Mouse (Mus musculus) liver, embryonic 15.5 days (tissue): Measurements from ENCODE around the gene Cybrd1. TPM values are rescaled to one million over a fixed set of nuclear protein-coding genes. Genes with fewer than 3 reads are reported as not detected.

Experiments used
- polyA plus RNA-seq: library from polyadenylated mRNA; unstranded; fragments of >200 nt; fragmentation: Nextera tagmentation; extraction: Ambion mirVana; gene quantifications from 2 replicates; pipeline ENCODE4 v1.2.1, GENCODE M21; 2015

Cybrd1 gene
- polyA plus RNA-seq, 1 experiment from 2014 or later, result 1.1 TPM

Other genes starting within 250 kb of the Cybrd1 start
- 14.7 and 16.2 TPM in 2 replicates for gene Dcaf17, start 62.6 kb upstream of the Cybrd1 start, polyA plus RNA-seq
- 7.6 and 8.5 TPM in 2 replicates for gene Mettl8, start 62.3 kb upstream of the Cybrd1 start, polyA plus RNA-seq
- 22.5 and 24.2 TPM in 2 replicates for gene Dync1i2, start 93.8 kb downstream of the Cybrd1 start, polyA plus RNA-seq
- 25.5 and 25.6 TPM in 2 replicates for gene Slc25a12, start 249.8 kb downstream of the Cybrd1 start, polyA plus RNA-seq